Mouse (Mus musculus) lung, postnatal 0 days (tissue): Measurements from ENCODE around the gene Osbpl3.

Experiments used
- CTCF ChIP-seq: IDR thresholded peaks from 2 replicates; pipeline ENCODE4 v1.5.1; 2016; ENCODE audit warnings: antibody characterized with exemption, mild to moderate bottlenecking
- EP300 ChIP-seq: IDR thresholded peaks from 2 replicates; pipeline ENCODE4 v1.6.1; 2016; ENCODE audit warnings: antibody characterized with exemption, mild to moderate bottlenecking, control low read depth

GRCm38 (mm10) chr6:50300622-50301021, 155.4 kb downstream of the Osbpl3 start:
- TF ChIP-seq CTCF (no peak), EP300 (no peak)
